Mouse (Mus musculus) kidney, adult 2 months (tissue): ENCODE measurements around the gene Kcnj9.

ENCODE experiments used
- CTCF ChIP-seq: fragments of 200-500 bp; conservative IDR thresholded peaks from 2 replicates; pipeline ENCODE4 v1.5.1; 2011; ENCODE audit warnings: low read depth, mild to moderate bottlenecking, control low read depth, low read length, moderate library complexity, mixed read lengths; ENCODE audit not compliant: insufficient read depth, insufficient read length
- POLR2A ChIP-seq: fragments of 200-500 bp; IDR thresholded peaks from one replicate; pipeline ENCODE4 v1.6.1; 2011; ENCODE audit warnings: low read depth, low read length, control low read depth

DNA sequence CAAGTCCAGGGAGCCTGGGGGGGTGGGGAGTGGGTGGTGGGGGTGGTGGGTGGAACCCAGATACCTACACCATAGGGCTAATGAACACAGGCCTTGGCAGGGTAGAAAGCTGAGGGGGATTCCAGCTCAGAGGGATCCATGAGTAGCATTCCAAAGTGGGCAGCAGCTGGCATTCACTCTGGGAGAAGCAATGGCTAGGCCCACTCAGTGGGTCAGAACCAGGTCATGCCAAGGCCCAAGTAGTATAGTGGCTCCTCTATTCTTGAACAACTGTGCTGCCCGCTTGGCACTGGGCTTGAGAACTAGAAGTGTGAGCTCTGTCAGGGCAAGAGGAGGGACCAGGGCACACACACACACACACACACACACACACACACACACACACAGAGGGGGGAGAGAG is 20.7 kb downstream of the Kcnj9 start:
- TF ChIP-seq CTCF: no peak
- TF ChIP-seq POLR2A: no peak
